In genomic region chr14:61735541-61735940, GRCm38 (mm10) we compare ENCODE assay signal across 17 mouse cellular contexts.
DNase-seq lines count a peak whose midpoint lies in the region; ATAC-seq lines count a peak whose summit lies in the region.
"Had no signal": no experiment of that assay in that cellular context is flagged by ENCODE, and none has a peak within 500 bp of the region (broad histone marks: within the 10 kb centered on the region; RNA-seq: fewer than 3 reads in every experiment).

No protein-coding gene starts in this region.

- H3K4me3 ChIP-seq in heart, embryonic 16.5 days (ENCODE audit: low read length): no peak overlapping the region
- H3K4me3 ChIP-seq in forebrain, embryonic 14.5 days (ENCODE audit: low read depth, low read length): no peak overlapping the region
- H3K4me3 ChIP-seq: embryonic facial prominence, embryonic 12.5 days; megakaryocyte, embryonic 14.5 days; neural tube, embryonic 13.5 days had no signal

- peaks cover 4% of the 10 kb centered on the region; the same call in 1 of the 2 replicates for H3K4me1 ChIP-seq in heart, embryonic 16.5 days (ENCODE audit: control insufficient read depth, insufficient read depth, low read length)
- peaks cover 4% of the 10 kb centered on the region; the same call in 1 of the 2 replicates for H3K4me1 ChIP-seq in forebrain, embryonic 14.5 days (ENCODE audit: control insufficient read depth, insufficient read depth, low read length)

- H3K27me3 ChIP-seq in heart, embryonic 16.5 days (ENCODE audit: control insufficient read depth, insufficient read depth, low read length): no peaks in the 10 kb centered on the region
- no peaks in the 10 kb centered on the region for H3K27me3 ChIP-seq in forebrain, embryonic 14.5 days (replicated peaks; ENCODE audit: control insufficient read depth, insufficient read depth, low read length)
- H3K27me3 ChIP-seq: embryonic facial prominence, embryonic 12.5 days; megakaryocyte, embryonic 14.5 days; neural tube, embryonic 13.5 days had no signal

- H3K9me3 ChIP-seq in heart, embryonic 16.5 days (replicated peaks; ENCODE audit: control insufficient read depth, low read length): 0 out of 2 replicates have a peak, but pooled peaks cover 6% of the 10 kb centered on the region
- no peaks in the 10 kb centered on the region for H3K9me3 ChIP-seq in forebrain, embryonic 14.5 days (replicated peaks; ENCODE audit: control insufficient read depth, low read length)
- H3K9me3 ChIP-seq: embryonic facial prominence, embryonic 12.5 days; neural tube, embryonic 13.5 days had no signal

- H3K36me3 ChIP-seq in heart, embryonic 16.5 days (ENCODE audit: control insufficient read depth, insufficient read depth): no peaks in the 10 kb centered on the region
- no peaks in the 10 kb centered on the region for H3K36me3 ChIP-seq in forebrain, embryonic 14.5 days (ENCODE audit: control insufficient read depth, insufficient read depth, low read length)
- H3K36me3 ChIP-seq: embryonic facial prominence, embryonic 12.5 days; neural tube, embryonic 13.5 days had no signal

- no peak overlapping the region for H3K9ac ChIP-seq in heart, embryonic 16.5 days (ENCODE audit: low read length)
- H3K9ac ChIP-seq in forebrain, embryonic 14.5 days (ENCODE audit: low read length): no peak overlapping the region
- H3K9ac ChIP-seq: embryonic facial prominence, embryonic 12.5 days; neural tube, embryonic 13.5 days had no signal

- ATAC-seq in heart, embryonic 16.5 days (replicated peaks; ENCODE audit: extremely low read depth, insufficient read depth, low FRiP score): no peak
- ATAC-seq in granulocyte monocyte progenitor cell, adult 5-6 weeks (replicated peaks; ENCODE audit: poor library complexity, severe bottlenecking): 0 out of 2 replicates have a peak, but pooled peaks have one; percentile 17
- ATAC-seq in forebrain, embryonic 14.5 days: no peak
- ATAC-seq: forebrain, embryonic 16.5 days had no signal

- no peak for DNase-seq in heart, adult 18-20 months
- peak; percentile 74 for DNase-seq in 416B (ENCODE audit: low read depth)
- peak; percentile 25 for DNase-seq in A20 (ENCODE audit: low read depth, low spot score)
- DNase-seq in cerebellum, adult 18-20 months: no peak
- DNase-seq in forebrain, embryonic 14.5 days (ENCODE audit: low spot score): no peak
- DNase-seq: cerebellum, adult 9-11 months; kidney, adult 8-10 months; lung, postnatal 10 days; midbrain, embryonic 14.5 days; right cerebral cortex, adult 18-20 months; thymus, postnatal 25 days had no signal

- peak overlapping the region; percentile 55; the same call in 1 of the 2 replicates for H3K27ac ChIP-seq in heart, embryonic 16.5 days (ENCODE audit: low read length)
- H3K27ac ChIP-seq in forebrain, embryonic 14.5 days (ENCODE audit: low read depth, low read length): no peak overlapping the region
- H3K27ac ChIP-seq: neural tube, embryonic 13.5 days had no signal

- 72% methylated on average over 6 of the region's 6 CpGs for WGBS in heart, embryonic 16.5 days
- 64% methylated on average over 6 of the region's 6 CpGs for WGBS in forebrain, embryonic 14.5 days

- no peak overlapping the region for H3K4me2 ChIP-seq in heart, embryonic 16.5 days (ENCODE audit: low read depth, low read length)
- no peak overlapping the region for H3K4me2 ChIP-seq in forebrain, embryonic 14.5 days (ENCODE audit: low read length)
- H3K4me2 ChIP-seq: embryonic facial prominence, embryonic 12.5 days; neural tube, embryonic 13.5 days had no signal

Comparison
In these comparisons a context has a peak if more than half of its experiments do, and no peak if none do; other contexts are left out.
1. DNase-seq: peak in 416B (single experiment) and A20 (single experiment); none in heart, adult 18-20 months (0 of 2), cerebellum, adult 18-20 months (0 of 2) and forebrain, embryonic 14.5 days (single experiment).